Mouse (Mus musculus) liver, adult 2 months (tissue): ENCODE data around the gene Crhbp.

ENCODE experiments used
- CTCF ChIP-seq: fragments of 200-500 bp; IDR thresholded peaks from 2 replicates; pipeline ENCODE4 v1.5.1; 2011; ENCODE audit warnings: low read depth, low read length, control low read depth
- POLR2A ChIP-seq: fragments of 200-500 bp; IDR thresholded peaks from 2 replicates; pipeline ENCODE4 v1.6.1; 2011; ENCODE audit warnings: low read length, control low read depth; ENCODE audit not compliant: insufficient read depth; ENCODE audit errors: extremely low read depth

DNA sequence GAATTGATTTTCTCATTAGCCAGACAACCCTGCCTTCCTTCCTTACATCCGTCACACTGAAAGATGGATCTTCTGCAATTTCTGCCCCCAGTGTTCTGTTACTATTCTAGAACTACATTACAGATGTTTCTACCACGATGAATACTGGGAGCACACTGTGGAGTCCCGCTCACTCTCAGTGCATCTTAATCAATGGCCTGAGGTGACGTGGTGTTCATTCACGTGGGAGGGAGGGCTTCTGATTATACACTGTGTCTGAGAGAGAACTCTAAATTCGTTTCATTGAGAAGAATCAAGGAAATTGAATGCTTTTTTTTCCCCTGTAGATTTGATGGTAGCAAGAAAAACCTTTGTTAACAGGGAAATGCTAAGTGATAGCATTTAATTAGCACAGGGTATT lies 19.2 kb downstream of the Crhbp start:
- no peak for TF ChIP-seq CTCF
- TF ChIP-seq POLR2A, result no peak
